Mouse (Mus musculus) spleen, embryonic (tissue): ENCODE measurements at regions not wholly inside any gene's neighbourhood (a gene's known extent, or its start where the extent isn't known, plus 50 kb on each side); places are given as distances from the start of the nearest gene placed in this dataset.
"Not testable (repeated sequence)": the region's sequence is repeated elsewhere in the genome, so short reads cannot be mapped to it uniquely, and the experiment has no call there.

Source experiments
- CTCF ChIA-PET: fragments of 350-600 bp; sonication (Branson Sonifier 250); formaldehyde crosslinking; loops from one replicate; lab custom pipeline; 2022; lab: Charles Lee

- CTCF ChIA-PET: no interaction called here
Measured at GRCm38 (mm10) chr12:64788761-64789160, 128.9 kb upstream of the Gm527 start.

- CTCF ChIA-PET: not testable (repeated sequence)
Measured at GRCm38 (mm10) chr12:64808492-64808891, 109.2 kb upstream of the Gm527 start.

GRCm38 (mm10) chr12:64810081-64810480 lies 107.6 kb upstream of the Gm527 start:
- CTCF ChIA-PET: no interaction called here

GRCm38 (mm10) chr12:64815871-64816270 lies 101.8 kb upstream of the Gm527 start:
- CTCF ChIA-PET: no interaction called here

DNA sequence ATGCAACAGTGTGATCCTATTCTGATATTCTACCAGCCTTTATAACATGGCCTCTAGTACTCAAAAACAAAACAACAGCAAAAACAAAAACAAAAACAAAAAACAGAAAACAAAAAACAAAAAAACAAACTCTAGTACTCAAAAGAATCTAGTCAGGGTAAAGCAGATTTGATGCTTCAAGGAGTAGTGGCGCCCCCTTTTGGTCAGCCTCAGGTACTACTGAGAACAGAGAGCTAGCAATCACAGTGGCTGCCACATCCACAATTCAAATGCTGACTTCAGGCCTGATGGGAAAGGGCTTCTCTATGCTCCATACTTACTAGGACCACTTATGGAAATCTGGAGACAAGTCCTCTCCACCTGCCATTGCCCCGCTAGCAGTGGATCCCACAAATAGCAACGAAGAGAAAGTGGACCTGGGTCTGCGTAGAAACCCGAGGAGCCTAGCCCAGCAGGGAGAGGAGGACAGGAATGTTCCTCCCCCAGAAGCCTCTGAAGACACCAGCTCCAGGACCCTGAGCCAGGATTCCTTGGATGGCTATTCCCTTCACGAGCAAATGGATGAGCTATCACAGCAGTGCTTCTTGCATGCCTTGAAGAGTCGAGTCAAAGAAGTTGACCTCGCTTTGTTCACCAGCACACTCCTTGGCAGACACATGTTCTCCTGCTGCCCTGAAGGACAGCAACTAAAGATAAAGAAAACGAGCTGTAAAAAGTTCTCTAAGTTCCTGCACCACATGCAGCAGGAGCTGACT lies 100.5 kb upstream of the Gm527 start:
- CTCF ChIA-PET: no interaction called here

DNA sequence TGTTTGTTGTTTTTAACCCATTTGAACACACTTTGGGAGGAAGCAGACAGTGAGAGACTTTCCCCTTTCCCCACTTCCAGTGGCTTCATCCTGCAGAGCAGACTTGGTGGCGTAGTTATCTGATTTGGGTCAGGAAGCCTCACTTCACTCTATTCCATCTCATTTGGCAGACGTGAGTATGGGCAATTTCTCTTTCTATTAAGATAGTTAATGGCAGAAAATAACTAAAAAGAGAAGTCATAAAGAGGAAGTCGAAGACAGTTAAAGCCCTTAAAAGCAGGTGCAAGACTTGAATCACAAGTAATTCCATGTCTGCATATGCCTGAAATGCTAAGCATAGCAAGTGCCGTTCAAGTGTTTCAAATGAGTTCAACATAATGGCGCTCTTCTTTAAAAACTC lies 97.0 kb upstream of the Gm527 start:
- CTCF ChIA-PET: no interaction called here

- CTCF ChIA-PET: interaction anchor here (0.7 kb wide), 1 partner anchor 8 kb away, joined by 4 read pairs; no protein-coding TSS in a partner anchor
Measured at GRCm38 (mm10) chr12:64829662-64830249, 88.0 kb upstream of the Gm527 start.

GRCm38 (mm10) chr12:64832313-64833151 lies 85.2 kb upstream of the Gm527 start:
- CTCF ChIA-PET: no interaction called here

- CTCF ChIA-PET: no interaction called here
Measured at GRCm38 (mm10) chr12:64857709-64858108, 60.0 kb upstream of the Gm527 start.
